Mouse (Mus musculus) lung, embryonic 14.5 days (tissue): Measurements from ENCODE around the gene Lcn3. TPM values are rescaled to one million over a fixed set of nuclear protein-coding genes. Genes with fewer than 3 reads are reported as not detected.
"Not testable (repeated sequence)": the region's sequence is repeated elsewhere in the genome, so short reads cannot be mapped to it uniquely, and the experiment has no call there.

ENCODE experiments used
- ATAC-seq: fragments of 200-750 bp; cut with Nextera tagmentation; 2 replicates; pipeline ENCODE4 v1.8.0; 2017; ENCODE audit warnings: mild to moderate bottlenecking, moderate TSS enrichment, moderate library complexity; ENCODE audit not compliant: insufficient read depth
- DNase-seq: peaks from one replicate; pipeline ENCODE4 v3.0.0-alpha.2; 2015
- H3K27ac ChIP-seq: fragments of 300-500 bp; sonication (generic); 2 replicates; pipeline ENCODE4 v1.5.1; 2014; ENCODE audit warnings: low read depth, mild to moderate bottlenecking, moderate library complexity
- H3K27me3 ChIP-seq: fragments of 300-500 bp; sonication (generic); 2 replicates; pipeline ENCODE4 v1.6.1; 2014; ENCODE audit warnings: low read length, control low read depth; ENCODE audit not compliant: insufficient read depth
- H3K36me3 ChIP-seq: fragments of 300-500 bp; sonication (generic); 2 replicates; pipeline ENCODE4 v1.6.1; 2014; ENCODE audit warnings: control low read depth; ENCODE audit not compliant: insufficient read depth
- H3K4me1 ChIP-seq: fragments of 300-500 bp; sonication (generic); 2 replicates; pipeline ENCODE4 v1.6.1; 2014; ENCODE audit warnings: antibody characterized with exemption, control low read depth; ENCODE audit not compliant: insufficient read depth
- H3K4me2 ChIP-seq: fragments of 300-500 bp; sonication (generic); 2 replicates; pipeline ENCODE4 v1.6.1; 2014; ENCODE audit warnings: mild to moderate bottlenecking
- H3K4me3 ChIP-seq: fragments of 300-500 bp; sonication (generic); 2 replicates; pipeline ENCODE4 v1.5.1; 2014; ENCODE audit warnings: low read depth, low read length
- H3K9ac ChIP-seq: fragments of 300-500 bp; sonication (generic); 2 replicates; pipeline ENCODE4 v1.6.1; 2014
- H3K9me3 ChIP-seq: fragments of 300-500 bp; sonication (generic); 2 replicates; pipeline ENCODE4 v1.6.1; 2016; ENCODE audit warnings: low read depth, low read length, control low read depth
- CTCF ChIP-seq: IDR thresholded peaks from 2 replicates; pipeline ENCODE4 v1.5.1; 2016; ENCODE audit warnings: antibody characterized with exemption, low read depth
- WGBS: fragments of 180-500 bp; shearing (Covaris S2); extraction: QIAGEN DNeasy Blood & Tissue Kit; methylation state at CpG from one replicate; pipeline ENCODE4 v1.1.7; 2014; 5-methylcytosine and 5-hydroxymethylcytosine counted together
- polyA plus RNA-seq: library from polyadenylated mRNA; unstranded; fragments of >200 nt; fragmentation: Nextera tagmentation; extraction: Ambion mirVana; gene quantifications from 2 replicates; pipeline ENCODE4 v1.2.1, GENCODE M21; 2014

Gene Lcn3
- polyA plus RNA-seq, 1 experiment from 2014 or later: not detected

- Histone ChIP-seq H3K9me3 (no peaks in the 10 kb centered on the region), H3K4me1 (peaks cover 3% of the 10 kb centered on the region; the same call in 1 of the 2 replicates), H3K27me3 (no peaks in the 10 kb centered on the region), H3K36me3 (no peaks in the 10 kb centered on the region), H3K4me3 (no peak overlapping the region), H3K4me2 (no peak overlapping the region), H3K27ac (no peak overlapping the region), H3K9ac (no peak overlapping the region)
- WGBS: 38% methylated on average over 5 of the region's 5 CpGs
- DNase-seq (peak; percentile 19), ATAC-seq (peak; percentile 49; the same call in 1 of the 2 replicates)
- no peak for TF ChIP-seq CTCF
Measured at GRCm38 (mm10) chr2:25785573-25786322, 20.4 kb downstream of the Lcn3 start.

GRCm38 (mm10) chr2:25789092-25789491 is 23.7 kb downstream of the Lcn3 start:
- no peak overlapping the region for H3K27ac ChIP-seq
- 80% methylated on average over 3 of the region's 3 CpGs for WGBS
- no peak overlapping the region for H3K4me3 ChIP-seq
- H3K36me3 ChIP-seq: no peaks in the 10 kb centered on the region
- no peak for TF ChIP-seq CTCF
- H3K9ac ChIP-seq: no peak overlapping the region
- ATAC-seq (no peak), DNase-seq (no peak)
- no peaks in the 10 kb centered on the region for H3K27me3 ChIP-seq
- H3K4me2 ChIP-seq: no peak overlapping the region
- H3K9me3 ChIP-seq: no peaks in the 10 kb centered on the region
- peaks cover 3% of the 10 kb centered on the region; the same call in 1 of the 2 replicates for H3K4me1 ChIP-seq

GRCm38 (mm10) chr2:25797635-25798034 is 32.3 kb downstream of the Lcn3 start:
- Histone ChIP-seq H3K9me3 (no peaks in the 10 kb centered on the region), H3K9ac (no peak overlapping the region), H3K4me2 (no peak overlapping the region), H3K27me3 (no peaks in the 10 kb centered on the region), H3K4me3 (no peak overlapping the region), H3K36me3 (no peaks in the 10 kb centered on the region), H3K27ac (no peak overlapping the region), H3K4me1 (no peaks in the 10 kb centered on the region)
- TF ChIP-seq CTCF: no peak
- 13% methylated on average over 2 of the region's 2 CpGs for WGBS
- no peak for ATAC-seq
- DNase-seq: no peak

GRCm38 (mm10) chr2:25798065-25798464 is 32.7 kb downstream of the Lcn3 start:
- no peaks in the 10 kb centered on the region for H3K4me1 ChIP-seq
- H3K27me3 ChIP-seq: no peaks in the 10 kb centered on the region
- no peaks in the 10 kb centered on the region for H3K9me3 ChIP-seq
- DNase-seq (no peak), ATAC-seq (no peak)
- H3K36me3 ChIP-seq: no peaks in the 10 kb centered on the region
- H3K9ac ChIP-seq: no peak overlapping the region
- H3K4me2 ChIP-seq: no peak overlapping the region
- no peak overlapping the region for H3K4me3 ChIP-seq
- 44% methylated on average over 5 of the region's 5 CpGs for WGBS
- no peak for TF ChIP-seq CTCF
- no peak overlapping the region for H3K27ac ChIP-seq

GRCm38 (mm10) chr2:25811711-25812110 is 46.3 kb downstream of the Lcn3 start:
- Histone ChIP-seq H3K27me3 (no peaks in the 10 kb centered on the region), H3K4me3 (no peak overlapping the region), H3K36me3 (no peaks in the 10 kb centered on the region), H3K9me3 (no peaks in the 10 kb centered on the region), H3K4me2 (no peak overlapping the region), H3K4me1 (no peaks in the 10 kb centered on the region), H3K27ac (no peak overlapping the region), H3K9ac (no peak overlapping the region)
- TF ChIP-seq CTCF: no peak
- 53% methylated on average over 2 of the region's 2 CpGs for WGBS
- DNase-seq (no peak), ATAC-seq (no peak)

- no peaks in the 10 kb centered on the region for H3K4me1 ChIP-seq
- WGBS: 70% methylated on average over 5 of the region's 5 CpGs
- no peak overlapping the region for H3K4me2 ChIP-seq
- no peak overlapping the region for H3K4me3 ChIP-seq
- H3K36me3 ChIP-seq: no peaks in the 10 kb centered on the region
- no peaks in the 10 kb centered on the region for H3K27me3 ChIP-seq
- no peak overlapping the region for H3K27ac ChIP-seq
- peak; percentile 33 for TF ChIP-seq CTCF
- no peaks in the 10 kb centered on the region for H3K9me3 ChIP-seq
- ATAC-seq: no peak
- DNase-seq: no peak
- no peak overlapping the region for H3K9ac ChIP-seq
Measured at GRCm38 (mm10) chr2:25813364-25813763, 48.0 kb downstream of the Lcn3 start.

- H3K27me3 ChIP-seq, H3K4me1 ChIP-seq, H3K4me2 ChIP-seq, H3K27ac ChIP-seq, H3K9ac ChIP-seq, H3K9me3 ChIP-seq, H3K4me3 ChIP-seq, ATAC-seq, H3K36me3 ChIP-seq, DNase-seq: not testable (repeated sequence)
- 74% methylated on average over 1 of the region's 1 CpGs for WGBS
Measured at GRCm38 (mm10) chr2:25815748-25816147, 50.4 kb downstream of the Lcn3 start, which contains the start of gene Glt6d1. Gene Glt6d1, minus strand, starts transcription at chr2:25815848.

Other genes starting within 250 kb of the Lcn3 start
- 34.8 and 35.3 TPM in 2 replicates for gene Traf2, start 218.6 kb upstream of the Lcn3 start, polyA plus RNA-seq
- 282 and 295 TPM in 2 replicates for gene Edf1, start 207.7 kb upstream of the Lcn3 start, polyA plus RNA-seq
- gene Mamdc4, start 190.7 kb upstream of the Lcn3 start, polyA plus RNA-seq: 2.2 and 4.1 TPM in 2 replicates
- 183 and 197 TPM in 2 replicates for gene Phpt1, start 190.3 kb upstream of the Lcn3 start, polyA plus RNA-seq
- 0.37 TPM in 1 of 2 replicates, not detected in the other for gene Ajm1, start 183.8 kb upstream of the Lcn3 start, polyA plus RNA-seq
- 75.5 and 85.7 TPM in 2 replicates for gene Rabl6, start 157.0 kb upstream of the Lcn3 start, polyA plus RNA-seq
- 0.24 and 0.28 TPM in 2 replicates for gene Ccdc183, start 147.9 kb upstream of the Lcn3 start, polyA plus RNA-seq
- gene Tmem141, start 143.6 kb upstream of the Lcn3 start, polyA plus RNA-seq: 21.9 and 26.0 TPM in 2 replicates
- gene Fcna, start 137.5 kb upstream of the Lcn3 start, polyA plus RNA-seq: 1.8 and 2.9 TPM in 2 replicates
- 0.51 and 0.61 TPM in 2 replicates for gene Lcn8, start 112.4 kb upstream of the Lcn3 start, polyA plus RNA-seq
- not detected in 2 replicates for gene Lcn5, start 107.6 kb upstream of the Lcn3 start, polyA plus RNA-seq
- not detected in 2 replicates for gene Lcn6, start 88.8 kb upstream of the Lcn3 start, polyA plus RNA-seq
- gene Lcn10, start 82.8 kb upstream of the Lcn3 start, polyA plus RNA-seq: not detected in 2 replicates
- gene Obp2a, start 65.5 kb upstream of the Lcn3 start, polyA plus RNA-seq: not detected in 2 replicates
- 65.3 and 71.9 TPM in 2 replicates for gene Bmyc, start 58.8 kb upstream of the Lcn3 start, polyA plus RNA-seq
- not detected in 2 replicates for gene Obp2b, start 28.6 kb upstream of the Lcn3 start, polyA plus RNA-seq
- gene Lcn11, start 11.4 kb downstream of the Lcn3 start, polyA plus RNA-seq: not detected in 2 replicates
- not detected in 2 replicates for gene Gm13539, start 16.7 kb downstream of the Lcn3 start, polyA plus RNA-seq
- not detected in 2 replicates for gene Glt6d1, start 50.3 kb downstream of the Lcn3 start, polyA plus RNA-seq
- not detected in 2 replicates for gene Lcn9, start 57.6 kb downstream of the Lcn3 start, polyA plus RNA-seq
- gene Sohlh1, start 81.7 kb downstream of the Lcn3 start, polyA plus RNA-seq: not detected in 2 replicates
- gene Kcnt1, start 98.2 kb downstream of the Lcn3 start, polyA plus RNA-seq: 0.14 and 0.22 TPM in 2 replicates
- 27.8 and 31.9 TPM in 2 replicates for gene Camsap1, start 217.7 kb downstream of the Lcn3 start, polyA plus RNA-seq